Mouse (Mus musculus) WW6 (cell line): ENCODE results near the gene Dock6.
"Not testable (repeated sequence)": the region's sequence is repeated elsewhere in the genome, so short reads cannot be mapped to it uniquely, and the experiment has no call there.

Experiments used
- DNase-seq: peaks from one replicate; pipeline ENCODE4 v3.0.0-alpha.2; 2013; ENCODE audit warnings: low read depth, low spot score

Gene Dock6

DNA sequence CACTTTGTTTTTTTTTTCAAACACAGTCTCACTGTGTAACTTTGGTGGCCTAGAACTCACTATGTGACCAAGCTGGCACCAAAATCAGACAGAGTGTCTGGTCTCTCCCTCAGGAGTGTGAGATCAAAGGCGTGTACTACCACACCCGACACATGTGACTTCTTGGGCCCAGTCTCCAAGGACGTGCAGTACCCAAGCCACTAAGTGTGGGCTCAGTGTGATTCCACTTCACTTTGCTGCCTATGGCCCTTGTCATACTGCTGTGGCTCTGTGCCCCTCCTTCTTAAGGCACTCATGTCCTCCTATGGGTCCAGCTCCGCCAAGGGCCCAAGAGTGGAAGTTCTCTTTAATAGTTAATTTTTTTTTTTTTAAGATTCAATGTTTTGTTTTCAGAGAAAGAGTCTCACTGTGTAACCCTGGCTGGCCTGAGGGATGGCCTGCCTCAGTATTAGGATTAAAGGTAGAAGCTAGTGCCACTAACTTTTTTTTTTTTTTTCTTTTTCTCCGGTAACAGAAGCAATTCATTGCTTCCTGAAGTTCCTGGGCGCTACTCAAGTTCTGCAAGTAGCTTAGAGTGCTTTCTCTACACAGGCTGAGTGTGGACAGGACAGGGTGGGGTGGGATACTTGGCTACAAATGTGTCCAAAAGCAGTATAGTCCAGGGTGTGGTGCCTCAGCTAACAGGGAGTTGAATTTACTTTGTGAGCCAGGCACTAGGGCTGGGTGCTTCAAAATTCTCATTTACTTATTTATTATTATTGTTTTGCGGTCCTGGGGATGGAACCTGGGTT, 67.7 kb downstream of the Dock6 start:
- no peak for DNase-seq

DNA sequence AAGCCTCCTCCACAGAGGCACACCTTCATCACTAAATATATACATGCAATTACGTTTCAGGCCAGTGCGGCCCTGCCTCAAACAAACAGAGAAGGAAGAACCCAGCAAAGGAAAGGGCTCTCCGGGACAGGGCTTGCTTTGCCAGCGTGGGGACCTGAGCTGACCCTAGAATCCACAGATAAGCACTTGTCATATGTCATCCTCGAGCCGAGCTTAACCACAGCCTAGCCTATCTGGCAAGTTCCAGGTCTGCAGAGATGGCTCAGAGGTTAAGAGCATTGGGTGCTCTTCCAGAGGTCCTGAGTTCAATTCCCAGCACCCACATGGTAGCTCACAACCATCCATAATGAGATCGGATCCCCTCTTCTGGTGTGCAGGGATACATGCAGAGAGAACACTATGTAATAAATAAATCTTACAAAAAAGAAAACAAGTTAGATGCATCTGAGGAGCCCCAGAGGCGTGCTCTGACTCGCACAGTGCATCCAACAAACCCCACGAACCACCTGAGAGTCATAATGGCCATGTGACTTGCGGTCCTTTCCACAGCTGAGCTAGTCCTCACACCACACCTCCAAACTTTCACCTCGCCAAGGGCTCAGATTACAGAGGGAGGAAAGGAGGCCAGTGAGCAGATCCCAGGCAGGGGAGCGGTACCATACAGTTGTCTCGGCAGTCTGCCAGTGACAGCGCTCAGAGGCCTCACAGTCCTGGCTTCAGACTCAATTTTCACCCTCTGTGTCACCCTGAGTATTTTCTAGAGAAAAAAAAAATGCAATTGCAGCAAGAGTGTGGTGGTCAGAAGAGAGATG, 70.6 kb downstream of the Dock6 start:
- DNase-seq = no peak

DNA sequence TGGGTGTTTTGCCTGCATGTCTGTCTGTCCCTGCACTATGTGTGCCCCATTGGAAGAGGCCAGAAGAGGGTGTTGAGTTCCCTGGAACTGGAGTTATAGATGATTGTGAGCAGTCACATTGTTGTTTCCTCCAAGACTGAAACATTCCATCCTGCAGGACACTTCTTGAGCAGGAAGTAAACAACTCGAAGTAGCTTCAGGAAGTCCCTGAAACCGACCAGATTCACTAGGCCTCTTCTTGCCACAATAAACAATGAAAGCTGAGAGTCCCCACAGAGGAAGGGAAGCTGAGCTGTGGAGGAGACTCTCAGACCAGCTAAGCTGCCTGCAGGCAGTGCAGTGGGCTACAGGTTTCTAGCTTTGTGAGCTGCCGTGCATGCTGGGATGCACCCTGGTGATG, 74.7 kb downstream of the Dock6 start:
- DNase-seq = no peak

DNA sequence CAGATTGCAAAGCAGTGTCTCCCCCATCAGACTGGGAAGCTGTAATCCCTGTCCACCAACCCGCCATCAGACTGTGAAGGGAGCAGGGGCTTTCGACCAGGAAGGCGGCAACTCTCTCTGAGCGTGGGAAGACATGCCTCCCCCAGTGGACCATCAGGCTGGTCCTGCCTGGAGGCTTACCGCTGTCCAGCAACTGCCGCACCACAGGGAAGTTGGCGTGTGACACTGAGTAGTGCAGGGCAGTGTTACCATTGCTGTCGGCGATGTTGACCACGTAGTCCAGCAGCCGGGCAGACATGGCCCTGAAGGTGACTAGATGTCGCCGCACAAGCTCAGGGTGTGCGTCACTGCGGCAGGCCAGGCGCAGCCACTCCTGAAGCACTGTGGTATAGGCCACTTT, 78.1 kb downstream of the Dock6 start:
- DNase-seq = no peak

DNA sequence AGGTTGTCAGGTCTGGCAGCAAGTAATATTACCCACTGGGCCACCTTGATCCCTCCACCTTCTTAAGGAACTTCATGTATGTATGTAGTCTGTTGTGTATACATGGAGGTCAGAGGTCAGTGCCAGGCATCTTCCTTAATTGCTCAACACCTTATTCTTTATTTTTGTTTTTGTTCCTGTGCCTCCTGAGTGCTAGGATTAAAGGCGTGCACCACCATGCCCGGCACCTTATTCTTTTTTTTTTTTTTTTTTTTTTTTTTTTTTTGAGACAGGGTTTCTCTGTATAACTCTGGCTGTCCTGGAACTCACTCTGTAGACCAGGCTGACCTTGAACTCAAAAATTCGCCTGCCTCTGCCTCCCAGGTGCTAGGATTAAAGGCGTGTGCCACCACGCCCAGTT, 79.0 kb downstream of the Dock6 start:
- not testable (repeated sequence) for DNase-seq

DNA sequence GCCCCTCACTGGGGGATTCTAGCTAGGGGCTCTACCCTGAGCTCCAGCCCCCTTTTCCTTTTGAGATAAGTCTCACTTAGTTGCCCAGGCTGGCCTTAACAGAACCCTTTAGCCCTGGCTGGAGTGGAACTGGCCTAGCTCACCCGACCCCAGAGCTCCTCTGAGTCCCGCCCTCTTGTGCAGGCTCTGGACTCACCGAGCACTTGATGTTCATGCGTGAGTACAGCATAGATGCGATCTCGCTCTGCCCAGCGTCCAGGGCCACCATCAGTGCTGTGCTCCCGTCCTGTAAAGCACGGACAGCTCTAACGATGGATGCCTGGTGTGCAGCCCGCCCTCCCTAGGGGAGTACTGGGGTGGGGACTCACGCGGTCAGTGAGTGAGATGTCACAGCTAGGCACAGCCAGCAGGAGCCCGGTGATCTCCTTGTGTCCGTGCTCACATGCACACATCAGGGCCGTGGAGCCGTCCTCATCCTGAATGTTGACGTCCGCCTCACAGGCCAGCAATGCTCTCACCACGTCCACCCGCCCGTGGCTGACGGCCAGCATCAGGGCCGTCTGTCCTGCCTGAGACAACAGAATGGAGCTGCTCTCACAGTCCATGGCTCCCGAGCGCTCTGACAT, 82.8 kb downstream of the Dock6 start:
- no peak for DNase-seq

DNA sequence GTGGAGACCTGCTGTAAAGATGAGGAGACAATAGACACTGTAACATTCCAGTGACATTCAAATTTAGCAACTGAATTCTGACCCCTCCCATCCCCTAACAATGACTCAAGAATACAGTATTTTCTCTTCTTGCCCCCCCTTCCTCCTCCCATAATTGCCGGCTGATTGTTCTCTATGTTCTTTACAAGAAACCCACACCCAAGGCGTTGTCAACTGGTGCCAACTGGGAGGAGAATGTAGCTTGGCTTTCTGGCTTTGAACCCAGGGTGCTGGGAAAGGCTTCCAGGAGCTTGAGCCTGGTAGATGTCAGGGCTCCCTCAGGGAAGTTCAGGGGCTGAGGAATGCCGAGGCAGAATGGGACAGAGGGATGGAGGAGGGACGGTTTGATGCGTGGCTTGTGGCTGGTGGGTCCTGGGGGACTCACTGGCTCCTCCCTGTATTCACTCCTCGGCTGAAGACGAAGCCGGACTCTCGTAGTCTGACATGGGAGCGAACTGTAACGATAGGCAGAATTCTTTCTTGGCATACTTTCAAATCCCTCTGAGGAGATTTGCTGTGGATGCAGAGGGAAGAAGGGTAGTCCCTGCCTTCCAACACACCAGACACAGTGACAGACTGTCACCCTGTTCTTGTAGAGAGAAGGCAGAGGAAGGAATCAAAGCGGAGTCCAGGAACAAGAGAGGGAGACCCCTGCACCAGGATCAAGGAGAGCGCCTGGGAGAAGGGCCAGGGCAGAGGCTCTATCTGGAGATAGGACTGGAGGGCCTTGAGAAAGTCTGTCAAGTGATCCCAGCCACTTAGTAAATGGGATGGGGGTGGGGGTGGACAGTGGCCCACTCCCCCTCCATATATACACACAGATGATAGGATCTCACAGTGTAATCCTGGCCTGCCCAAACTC, 83.7 kb downstream of the Dock6 start:
- DNase-seq = no peak

DNA sequence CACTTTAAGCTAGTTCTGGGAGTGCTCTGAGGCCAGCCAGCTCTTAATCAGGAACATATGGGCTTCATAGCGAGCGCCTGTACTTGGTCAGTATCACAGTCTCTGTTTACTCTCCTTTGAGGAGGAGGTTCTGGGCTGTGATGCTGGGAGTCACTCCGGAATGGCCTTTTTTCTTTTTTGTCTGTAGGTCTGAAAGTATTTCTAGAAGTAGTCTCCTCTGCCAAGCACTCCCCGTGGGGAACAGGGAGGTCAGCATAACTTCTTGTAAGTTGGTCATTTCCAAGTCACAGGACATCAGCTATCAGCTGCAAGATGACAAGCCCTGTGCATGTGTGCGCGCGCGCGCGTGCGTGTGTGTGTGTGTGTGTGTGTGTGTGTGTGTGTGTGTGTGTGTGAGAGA, 84.5 kb downstream of the Dock6 start:
- no peak for DNase-seq

DNA sequence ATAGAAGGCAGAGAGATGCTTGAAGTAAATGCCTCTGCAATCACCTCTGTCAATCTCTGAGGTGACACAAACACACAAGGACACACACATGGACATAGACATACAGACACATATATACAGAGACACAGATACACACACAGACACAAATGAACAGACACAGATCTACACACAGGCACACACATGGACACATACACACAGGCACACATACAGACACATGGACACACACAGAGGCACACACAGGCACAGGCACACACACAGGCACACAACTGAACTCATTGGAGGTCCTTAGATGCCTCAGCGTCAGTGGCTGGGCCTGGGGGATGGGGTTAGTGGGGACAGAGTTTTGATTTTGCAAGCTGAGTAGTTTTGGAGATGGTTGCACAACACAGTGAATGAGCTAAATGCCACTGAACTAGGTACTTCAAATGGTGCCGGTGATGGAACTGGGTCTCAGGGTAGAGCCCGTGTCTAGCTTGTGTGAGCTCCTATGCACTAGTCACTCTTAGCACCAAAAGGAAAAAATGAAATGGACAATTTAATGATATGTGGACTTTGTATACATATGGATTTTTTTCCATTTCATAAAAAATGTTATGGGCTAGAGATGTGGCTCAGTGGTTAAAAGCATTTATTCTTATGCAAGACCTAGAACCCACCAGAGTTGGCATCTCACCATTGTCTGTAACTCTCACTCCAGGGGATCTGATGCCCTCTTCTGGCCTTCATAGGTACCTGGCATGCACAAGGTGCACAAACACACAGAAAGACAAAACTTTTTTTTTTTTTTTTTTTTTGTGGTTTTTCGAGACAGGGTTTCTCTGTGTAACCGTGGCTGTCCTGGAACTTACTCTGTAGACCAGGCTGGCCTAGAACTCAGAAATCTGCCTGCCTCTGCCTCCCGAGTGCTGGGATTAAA, 88.1 kb downstream of the Dock6 start:
- no peak for DNase-seq

DNA sequence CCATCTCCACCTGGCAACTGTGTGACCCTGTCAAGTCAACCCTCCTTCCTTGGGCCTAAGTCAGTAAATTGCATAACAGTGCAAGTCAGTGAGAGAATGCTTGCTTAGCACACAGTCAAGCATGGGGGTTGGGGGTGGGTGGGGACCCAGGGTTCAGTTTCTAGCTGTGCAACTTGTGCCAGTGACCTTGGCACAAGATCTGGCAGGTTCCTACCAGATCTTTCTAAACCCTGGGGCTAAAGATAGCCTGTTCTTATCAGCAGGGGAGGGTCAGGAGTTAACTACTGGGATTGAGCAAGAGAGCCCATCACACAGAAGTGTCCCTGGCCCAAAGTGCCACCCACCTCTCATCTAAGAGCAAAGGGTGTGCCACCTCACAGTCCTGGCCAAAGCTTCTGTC, 90.3 kb downstream of the Dock6 start:
- DNase-seq = peak; percentile 18

DNA sequence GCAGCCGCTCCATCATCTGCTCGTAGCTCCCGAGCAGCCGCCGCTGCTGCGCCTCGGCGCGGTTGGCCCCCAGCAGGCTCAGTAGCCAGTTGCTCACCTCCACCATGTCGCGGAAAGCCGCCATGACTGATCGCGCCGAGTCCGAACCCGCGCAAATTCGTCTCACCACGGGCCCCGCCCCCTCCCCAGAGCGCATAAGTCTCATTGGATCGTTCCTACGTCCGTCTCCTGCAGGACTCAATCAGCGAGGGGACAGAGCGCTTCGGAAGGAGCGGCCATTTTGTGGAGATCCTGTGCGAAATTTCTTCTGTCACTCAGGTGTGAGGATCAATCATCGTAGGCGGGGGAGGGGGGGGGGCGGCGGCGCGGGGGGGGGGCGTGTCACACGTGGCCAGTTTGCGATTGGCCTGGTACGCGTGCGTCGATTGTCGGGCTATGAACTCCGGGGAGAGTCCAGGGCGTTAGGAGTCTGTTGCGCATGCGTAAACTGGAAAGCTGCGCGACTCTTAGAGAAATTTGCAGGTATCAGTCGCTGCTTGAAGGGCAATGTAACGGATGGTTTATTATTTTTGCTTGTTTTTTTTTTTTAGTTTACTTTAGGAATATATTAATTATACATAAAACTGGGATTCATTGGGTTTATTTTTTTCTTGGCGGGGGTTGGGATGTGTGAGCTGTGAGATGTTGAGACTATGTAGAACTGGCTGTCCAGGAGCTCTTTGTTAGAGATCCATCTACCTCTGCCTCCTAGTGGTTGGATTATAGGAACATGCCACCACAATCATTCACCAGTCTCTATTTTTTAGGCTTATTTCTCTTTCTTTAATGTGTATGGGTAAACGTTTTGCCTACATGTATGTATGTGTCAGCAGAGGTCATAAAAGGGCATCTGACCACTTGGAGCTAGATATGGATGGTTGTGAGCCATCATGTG, 92.0 kb downstream of the Dock6 start, which contains the start of gene Spc24:
Gene Spc24, minus strand, starts transcription at position 149 of the 934 bp plus-strand sequence.
- DNase-seq = peak; percentile 93

DNA sequence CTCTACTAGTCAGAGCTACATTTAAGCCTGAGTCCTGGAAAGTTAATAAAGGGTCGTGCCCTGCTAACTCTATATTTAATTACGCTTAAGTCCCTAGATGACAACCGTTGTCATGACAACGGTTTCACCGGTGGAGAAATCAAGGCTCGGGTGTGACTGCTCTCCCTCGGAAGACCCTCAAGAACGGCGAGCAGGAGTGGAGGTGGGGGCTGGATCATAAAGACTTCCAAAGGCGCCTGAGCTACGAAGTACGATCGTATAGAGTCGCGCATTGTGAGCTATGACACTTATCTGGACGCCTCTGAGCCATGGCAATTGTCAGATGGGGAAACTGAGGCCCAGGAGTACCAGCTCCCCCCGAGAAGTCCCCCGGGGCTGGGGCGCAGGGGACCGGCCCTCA, 92.7 kb downstream of the Dock6 start:
- DNase-seq = no peak

DNA sequence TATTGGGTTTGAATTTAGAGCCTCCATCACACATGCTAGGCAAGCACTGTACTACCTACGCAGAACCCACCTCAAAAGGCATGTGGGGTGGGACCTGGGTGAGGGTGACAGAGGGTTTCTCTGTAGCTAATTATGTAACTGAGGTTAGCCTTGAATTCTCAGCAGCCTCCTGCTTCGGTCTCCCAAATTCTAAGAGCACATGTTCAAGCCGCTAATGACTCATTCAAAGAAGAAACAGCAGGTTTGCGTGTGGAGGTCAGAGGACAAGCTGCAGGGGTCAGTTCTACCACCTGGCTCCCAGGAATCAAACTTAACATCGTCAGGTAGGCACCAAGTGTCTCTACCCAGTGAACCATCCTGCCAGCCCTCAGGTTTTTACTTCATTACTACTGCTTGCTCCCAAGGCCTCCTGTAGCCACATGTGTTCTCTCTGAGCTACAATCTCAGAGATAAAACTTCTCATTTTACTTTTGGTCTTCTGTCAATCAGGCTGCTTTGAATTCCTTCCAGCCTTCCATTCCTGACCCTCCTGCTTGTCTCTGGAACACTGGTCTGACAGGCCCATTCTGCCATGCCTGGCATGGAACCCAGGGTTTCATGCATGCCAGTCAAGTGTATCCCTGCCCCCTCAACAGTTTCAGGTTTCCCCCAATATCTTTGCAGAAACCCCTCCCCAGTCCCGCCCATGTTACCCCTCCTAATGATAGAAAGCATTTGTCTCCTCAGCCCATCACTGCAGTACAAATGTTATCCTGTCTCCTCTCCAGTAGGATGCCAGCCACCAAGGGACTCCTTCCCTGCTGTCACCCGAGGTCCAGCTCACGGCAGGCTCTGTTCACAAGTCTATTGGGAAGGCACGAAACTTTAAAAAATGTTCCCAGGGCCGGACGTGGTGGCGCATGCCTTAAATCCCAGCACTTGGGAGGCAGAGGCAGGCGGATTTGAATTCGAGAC, 93.6 kb downstream of the Dock6 start:
- DNase-seq = no peak

DNA sequence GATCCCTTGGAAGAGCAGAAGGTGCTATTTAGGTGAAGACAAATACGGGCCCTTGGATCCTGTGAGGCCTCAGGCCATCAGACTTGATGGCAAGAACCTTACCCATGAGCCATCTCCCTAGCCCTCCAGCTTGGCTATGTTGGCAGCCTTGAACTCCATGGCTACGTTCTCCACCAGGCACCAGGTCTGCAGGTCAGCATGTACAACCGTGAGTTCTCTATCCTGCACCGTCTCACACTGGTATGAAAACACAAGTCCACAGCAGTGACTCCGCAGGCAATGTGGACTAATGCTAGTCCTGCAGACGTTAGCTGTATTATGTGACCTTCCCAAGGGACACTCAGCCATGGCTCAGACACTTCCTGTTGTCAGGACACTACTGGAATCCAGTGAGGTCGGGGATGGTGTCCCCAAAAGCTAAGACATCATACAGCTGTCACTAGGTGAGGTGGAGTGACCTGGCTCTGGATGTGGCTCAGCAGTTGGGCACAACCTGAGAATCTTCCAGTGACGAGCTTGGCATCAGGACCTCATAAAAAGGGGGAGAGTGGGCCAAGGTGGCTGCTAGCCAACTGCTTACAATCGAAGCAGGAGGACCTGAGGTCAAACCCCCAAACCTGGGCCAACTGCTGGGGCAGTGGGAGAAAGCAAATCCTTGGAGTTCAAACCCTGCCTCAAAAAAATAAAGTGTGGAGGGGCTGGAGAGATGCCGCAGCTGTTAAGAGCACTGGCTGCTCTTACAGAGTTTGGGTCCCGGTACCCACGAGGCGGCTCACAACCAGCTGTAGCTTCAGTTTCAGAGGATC, 97.7 kb downstream of the Dock6 start:
- DNase-seq = no peak

DNA sequence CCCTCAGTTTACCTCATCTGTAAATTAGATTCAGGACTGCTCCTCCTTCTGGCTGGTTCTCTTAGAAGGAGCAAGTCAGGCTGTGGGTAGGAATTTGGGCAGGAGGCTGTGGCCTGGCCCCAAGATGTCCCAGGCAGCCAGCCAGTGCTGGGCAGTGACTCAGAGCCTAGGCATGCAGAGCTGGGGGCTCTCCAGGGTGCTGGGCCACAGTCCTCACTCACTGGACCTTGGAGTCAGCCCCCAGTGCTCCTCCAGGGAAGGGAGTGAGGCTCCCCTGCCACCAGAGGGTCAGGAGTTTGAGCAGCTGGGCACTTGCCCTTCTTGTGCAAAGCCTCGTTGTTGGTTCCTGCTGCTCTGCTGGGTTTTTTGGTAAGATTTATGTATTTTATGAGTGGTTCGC, 98.4 kb downstream of the Dock6 start:
- DNase-seq = no peak

DNA sequence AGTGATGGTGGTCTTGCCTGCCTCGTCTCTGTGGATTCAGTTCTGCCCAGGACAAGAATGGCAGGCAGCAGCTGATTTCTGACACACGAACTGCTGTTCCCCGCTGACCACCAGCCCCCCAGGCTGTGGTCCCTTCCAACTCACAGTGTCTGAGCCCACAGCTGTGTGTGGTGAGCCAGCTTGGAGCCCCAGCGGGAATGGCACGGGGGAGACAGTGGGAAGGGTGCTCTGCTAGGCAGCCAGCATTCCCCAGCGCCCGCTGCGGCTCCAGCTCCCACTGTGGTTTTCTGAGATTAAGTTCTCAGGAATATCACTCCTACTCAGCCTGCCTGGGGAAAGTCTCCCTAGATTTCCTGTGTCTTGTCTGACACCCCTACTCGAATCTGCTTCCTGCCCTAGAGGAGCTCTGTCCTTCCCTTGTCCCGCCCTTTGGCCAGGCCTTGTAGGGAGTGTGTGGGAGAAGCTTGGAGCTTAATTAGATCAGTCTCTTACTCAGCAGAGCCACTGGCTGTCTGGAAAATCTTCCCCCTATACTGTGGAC, 100.1 kb downstream of the Dock6 start:
- DNase-seq = no peak

DNA sequence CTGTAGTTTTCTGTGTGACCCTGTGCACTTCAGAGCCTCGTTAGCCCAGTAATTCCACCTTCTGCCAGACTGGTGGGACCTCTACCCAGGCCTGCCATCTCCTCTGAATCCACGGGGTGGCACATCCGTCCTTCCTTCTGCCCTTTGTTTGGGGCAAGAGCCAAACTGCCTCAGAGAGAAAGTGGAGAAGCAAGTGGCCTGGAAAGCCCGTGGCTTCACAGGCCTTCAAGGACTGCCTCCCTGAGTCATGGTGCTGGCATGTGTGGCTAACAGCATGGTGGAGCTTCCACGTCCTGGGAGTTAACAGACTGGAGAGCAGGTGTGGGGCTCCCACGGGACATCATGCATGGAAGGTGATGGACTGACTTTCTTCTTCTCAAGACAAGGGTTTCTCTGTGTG, 101.1 kb downstream of the Dock6 start:
- DNase-seq = no peak
